Mouse (Mus musculus): ENCODE measurements around the gene Bcr. TPM values are rescaled to one million over a fixed set of nuclear protein-coding genes. Genes with fewer than 3 reads are reported as not detected.
A peak's percentile ranks its signal among the peaks of the same experiment; 100 is the strongest.

Bcr gene
- polyA plus RNA-seq, 1 experiment from 2014 or later: 14.3 TPM

DNA sequence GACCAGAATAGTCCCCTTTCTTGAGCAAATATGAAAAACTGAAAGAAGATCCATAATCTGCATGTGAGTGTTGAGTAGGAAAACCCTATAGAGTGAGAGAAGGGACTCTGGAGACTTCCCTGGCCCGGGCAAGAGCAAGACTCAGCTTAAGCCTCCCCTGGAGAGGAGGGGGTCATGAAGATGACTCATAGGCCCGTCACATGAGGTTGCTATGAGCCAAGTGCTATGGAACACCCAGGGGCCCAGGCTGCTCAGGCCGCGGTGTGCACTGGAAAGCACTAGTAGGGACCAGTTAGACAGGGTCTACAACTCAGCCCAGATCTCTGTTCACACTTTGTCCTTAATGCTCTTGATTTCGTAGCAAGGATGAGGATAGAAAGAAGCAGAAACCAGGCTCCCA, 54.8 kb downstream of the Bcr start:
- H3K4me1 ChIP-seq: peaks cover 73% of the 10 kb centered on the region
- ATAC-seq (ENCODE audit: extremely low read depth, insufficient number of reproducible peaks, low FRiP score, low TSS enrichment): no peak
- no peak overlapping the region for H3K27ac ChIP-seq (replicated peaks)
- no peak overlapping the region for H3K4me3 ChIP-seq
- no peak overlapping the region for H3K4me2 ChIP-seq
- H3K27me3 ChIP-seq (replicated peaks): no peaks in the 10 kb centered on the region; the same call in 1 of the 2 replicates
- H3K36me3 ChIP-seq: no peaks in the 10 kb centered on the region; the same call in 1 of the 2 replicates
- no peaks in the 10 kb centered on the region for H3K9me3 ChIP-seq
- 63% methylated on average over 5 of the region's 5 CpGs for WGBS
- H3K9ac ChIP-seq: no peak overlapping the region

- H3K9ac ChIP-seq: no peak overlapping the region
- H3K4me2 ChIP-seq: peak overlapping the region; percentile 9; the same call in 1 of the 2 replicates
- H3K4me3 ChIP-seq: no peak overlapping the region
- ATAC-seq (ENCODE audit: extremely low read depth, insufficient number of reproducible peaks, low FRiP score, low TSS enrichment): no peak
- H3K27me3 ChIP-seq (replicated peaks): no peaks in the 10 kb centered on the region; the same call in 1 of the 2 replicates
- peaks cover 74% of the 10 kb centered on the region for H3K4me1 ChIP-seq
- H3K27ac ChIP-seq (replicated peaks): peak overlapping the region; percentile 68
- WGBS: 34% methylated on average over 7 of the region's 7 CpGs
- no peaks in the 10 kb centered on the region for H3K9me3 ChIP-seq
- H3K36me3 ChIP-seq: no peaks in the 10 kb centered on the region; the same call in 1 of the 2 replicates
These were observed 56.6 kb downstream of the Bcr start for GRCm38 (mm10) chr10:75116842-75117457.

DNA sequence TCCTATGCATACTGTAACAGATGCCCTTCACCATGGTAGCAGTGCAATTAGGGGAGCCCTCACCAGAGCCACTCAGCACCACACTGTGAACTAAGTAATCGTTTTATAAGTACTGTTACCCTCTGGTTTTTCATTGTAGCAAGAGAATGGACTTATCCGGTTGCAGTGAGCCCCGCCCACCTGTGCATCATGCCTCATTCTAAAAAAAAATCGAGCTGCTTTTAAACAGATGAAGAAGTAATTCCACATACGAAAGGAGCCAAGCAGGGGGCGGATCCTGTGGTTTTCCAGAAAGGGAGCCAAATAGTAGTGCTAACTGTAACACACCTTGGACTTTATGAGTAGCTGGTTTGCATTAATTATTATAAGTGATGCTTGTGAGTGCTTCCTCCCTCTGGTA, 58.1 kb downstream of the Bcr start:
- H3K9ac ChIP-seq: no peak overlapping the region
- H3K27me3 ChIP-seq (replicated peaks): no peaks in the 10 kb centered on the region; the same call in 1 of the 2 replicates
- no peak overlapping the region for H3K4me3 ChIP-seq
- no peak overlapping the region for H3K27ac ChIP-seq (replicated peaks)
- H3K4me2 ChIP-seq: no peak overlapping the region
- WGBS: 81% methylated on average over 6 of the region's 6 CpGs
- H3K36me3 ChIP-seq: no peaks in the 10 kb centered on the region; the same call in 1 of the 2 replicates
- H3K4me1 ChIP-seq: peaks cover 72% of the 10 kb centered on the region
- ATAC-seq (ENCODE audit: extremely low read depth, insufficient number of reproducible peaks, low FRiP score, low TSS enrichment): no peak
- H3K9me3 ChIP-seq: no peaks in the 10 kb centered on the region

DNA sequence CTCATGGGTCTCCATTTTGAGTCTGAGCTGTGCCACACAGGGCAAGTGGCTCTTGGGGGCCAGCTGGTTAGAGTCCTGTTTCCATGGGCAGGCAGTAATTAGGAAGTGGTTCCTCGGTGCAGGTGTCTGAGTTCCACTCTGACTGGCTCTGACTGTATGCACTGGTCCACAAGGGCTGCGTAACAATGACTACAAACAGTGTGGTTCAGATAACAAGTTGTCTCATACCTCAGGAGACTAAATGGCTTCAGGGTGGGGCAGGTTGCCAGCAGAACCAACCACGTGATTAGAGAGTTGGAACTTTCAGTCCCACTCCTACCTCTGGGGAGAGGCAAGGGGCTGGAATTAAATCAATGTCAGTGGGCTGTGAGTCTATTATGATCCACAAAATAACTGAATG, 59.0 kb downstream of the Bcr start:
- no peak overlapping the region for H3K4me2 ChIP-seq
- peaks cover 72% of the 10 kb centered on the region for H3K4me1 ChIP-seq
- no peaks in the 10 kb centered on the region; the same call in 1 of the 2 replicates for H3K36me3 ChIP-seq
- H3K9ac ChIP-seq: no peak overlapping the region
- no peak overlapping the region for H3K4me3 ChIP-seq
- no peak overlapping the region; the same call in 1 of the 2 replicates for H3K27ac ChIP-seq (replicated peaks)
- WGBS: 48% methylated on average over 3 of the region's 3 CpGs
- no peaks in the 10 kb centered on the region; the same call in 1 of the 2 replicates for H3K27me3 ChIP-seq (replicated peaks)
- ATAC-seq (ENCODE audit: extremely low read depth, insufficient number of reproducible peaks, low FRiP score, low TSS enrichment): no peak
- H3K9me3 ChIP-seq: no peaks in the 10 kb centered on the region

GRCm38 (mm10) chr10:75120176-75120575, 59.8 kb downstream of the Bcr start:
- Histone ChIP-seq H3K4me2 (no peak overlapping the region), H3K4me3 (no peak overlapping the region), H3K9me3 (no peaks in the 10 kb centered on the region), H3K27me3 (replicated peaks) (no peaks in the 10 kb centered on the region; the same call in 1 of the 2 replicates), H3K27ac (replicated peaks) (no peak overlapping the region), H3K36me3 (peaks cover 3% of the 10 kb centered on the region), H3K9ac (no peak overlapping the region), H3K4me1 (peaks cover 69% of the 10 kb centered on the region)
- no peak for ATAC-seq (ENCODE audit: extremely low read depth, insufficient number of reproducible peaks, low FRiP score, low TSS enrichment)
- 86% methylated on average over 5 of the region's 5 CpGs for WGBS

DNA sequence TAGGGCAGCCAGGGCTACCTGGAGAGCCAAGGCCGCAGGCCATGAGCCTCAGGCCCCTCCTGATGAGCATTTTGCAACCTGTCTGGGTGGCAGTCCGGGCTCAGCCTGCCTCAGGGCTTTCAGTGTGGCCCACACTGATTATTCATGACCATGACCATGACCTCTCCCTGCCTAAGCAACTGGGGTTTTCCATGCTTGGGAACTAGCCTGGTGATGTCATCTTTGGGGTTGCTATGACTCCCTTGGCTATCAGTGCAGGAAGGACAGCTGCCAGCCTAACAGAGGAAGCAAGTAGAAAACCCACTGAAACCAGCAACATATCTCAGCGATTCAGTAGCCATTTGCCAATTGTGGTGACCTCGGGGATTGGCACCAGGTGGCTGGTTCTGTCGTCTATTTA, 60.6 kb downstream of the Bcr start:
- ATAC-seq (ENCODE audit: extremely low read depth, insufficient number of reproducible peaks, low FRiP score, low TSS enrichment): no peak
- H3K36me3 ChIP-seq: peaks cover 12% of the 10 kb centered on the region
- H3K27me3 ChIP-seq (replicated peaks): no peaks in the 10 kb centered on the region
- no peak overlapping the region for H3K4me3 ChIP-seq
- H3K4me2 ChIP-seq: no peak overlapping the region
- WGBS: 50% methylated on average over 5 of the region's 5 CpGs
- H3K9ac ChIP-seq: peak overlapping the region; percentile 30; the same call in 1 of the 2 replicates
- H3K4me1 ChIP-seq: peaks cover 61% of the 10 kb centered on the region
- 0 out of 2 replicates have a peak overlapping the region, but pooled peaks have one; percentile 9 for H3K27ac ChIP-seq (replicated peaks)
- H3K9me3 ChIP-seq: no peaks in the 10 kb centered on the region

- H3K27ac ChIP-seq (replicated peaks): no peak overlapping the region
- H3K9ac ChIP-seq: no peak overlapping the region
- H3K4me3 ChIP-seq: no peak overlapping the region
- WGBS: 63% methylated on average over 4 of the region's 4 CpGs
- H3K4me2 ChIP-seq: no peak overlapping the region
- peaks cover 22% of the 10 kb centered on the region for H3K36me3 ChIP-seq
- H3K4me1 ChIP-seq: peaks cover 27% of the 10 kb centered on the region
- no peak for ATAC-seq (ENCODE audit: extremely low read depth, insufficient number of reproducible peaks, low FRiP score, low TSS enrichment)
- no peaks in the 10 kb centered on the region for H3K9me3 ChIP-seq
- H3K27me3 ChIP-seq (replicated peaks): 0 out of 2 replicates have a peak, but pooled peaks cover 6% of the 10 kb centered on the region
These were observed 65.2 kb downstream of the Bcr start for GRCm38 (mm10) chr10:75125577-75125976.

DNA sequence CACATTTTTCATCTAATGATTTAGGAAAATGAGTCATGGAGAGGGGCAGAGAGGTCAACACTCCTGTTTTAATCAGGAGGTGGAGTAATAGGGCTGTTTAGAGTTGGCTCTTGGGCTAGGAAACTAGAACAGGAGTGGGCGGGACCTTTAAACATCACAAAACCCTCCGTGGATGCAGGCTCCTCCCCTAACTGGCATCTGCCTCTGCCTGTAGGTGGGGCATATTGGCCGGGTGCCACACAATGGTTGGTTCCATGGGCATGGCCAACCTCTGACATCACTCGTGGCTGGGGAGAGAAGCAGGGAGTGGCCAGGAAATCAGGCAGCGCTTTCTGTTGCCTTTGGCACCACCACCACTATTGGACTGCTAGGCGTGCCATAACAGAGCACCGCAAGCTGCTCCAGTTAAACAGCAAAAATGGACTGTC, 68.9 kb downstream of the Bcr start:
- Histone ChIP-seq H3K27ac (replicated peaks) (no peak overlapping the region), H3K27me3 (replicated peaks) (0 out of 2 replicates have a peak, but pooled peaks cover 6% of the 10 kb centered on the region), H3K4me2 (no peak overlapping the region), H3K4me3 (no peak overlapping the region), H3K4me1 (0 out of 2 replicates have a peak, but pooled peaks cover 12% of the 10 kb centered on the region), H3K36me3 (peaks cover 53% of the 10 kb centered on the region), H3K9ac (no peak overlapping the region), H3K9me3 (0 out of 2 replicates have a peak, but pooled peaks cover 4% of the 10 kb centered on the region)
- no peak; the same call in 1 of the 2 replicates for ATAC-seq (ENCODE audit: extremely low read depth, insufficient number of reproducible peaks, low FRiP score, low TSS enrichment)
- WGBS: 77% methylated on average over 7 of the region's 7 CpGs

GRCm38 (mm10) chr10:75130372-75131046, 70.1 kb downstream of the Bcr start:
- 71% methylated on average over 4 of the region's 4 CpGs for WGBS
- no peak overlapping the region for H3K4me3 ChIP-seq
- H3K9me3 ChIP-seq: 0 out of 2 replicates have a peak, but pooled peaks cover 4% of the 10 kb centered on the region
- no peak overlapping the region for H3K4me2 ChIP-seq
- H3K4me1 ChIP-seq: 0 out of 2 replicates have a peak, but pooled peaks cover 12% of the 10 kb centered on the region
- no peak overlapping the region for H3K9ac ChIP-seq
- no peak for ATAC-seq (ENCODE audit: extremely low read depth, insufficient number of reproducible peaks, low FRiP score, low TSS enrichment)
- no peak overlapping the region for H3K27ac ChIP-seq (replicated peaks)
- 0 out of 2 replicates have a peak, but pooled peaks cover 6% of the 10 kb centered on the region for H3K27me3 ChIP-seq (replicated peaks)
- peaks cover 58% of the 10 kb centered on the region for H3K36me3 ChIP-seq

DNA sequence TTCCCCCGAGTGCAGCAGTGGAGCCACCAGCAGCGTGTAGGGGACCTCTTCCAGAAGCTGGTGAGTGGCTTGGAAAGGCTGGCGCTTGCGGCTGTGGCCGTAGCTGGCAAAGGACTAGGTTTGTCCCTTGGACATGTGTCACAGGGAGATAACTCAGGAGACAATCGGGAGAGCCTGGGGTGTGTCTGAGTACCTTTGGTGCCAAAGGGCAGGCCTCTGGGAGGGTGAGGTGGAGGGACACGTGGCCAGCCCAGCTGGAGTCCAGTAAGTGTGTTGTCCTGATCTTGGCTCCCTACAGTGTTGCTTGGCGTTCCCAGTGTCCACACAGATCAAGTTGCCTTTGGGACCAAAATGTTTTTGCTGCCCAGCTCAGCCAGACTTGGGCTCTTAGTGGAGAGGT, 71.2 kb downstream of the Bcr start:
- WGBS: 52% methylated on average over 8 of the region's 8 CpGs
- H3K9ac ChIP-seq: no peak overlapping the region
- 0 out of 2 replicates have a peak, but pooled peaks cover 4% of the 10 kb centered on the region for H3K9me3 ChIP-seq
- H3K27me3 ChIP-seq (replicated peaks): 0 out of 2 replicates have a peak, but pooled peaks cover 6% of the 10 kb centered on the region
- peaks cover 12% of the 10 kb centered on the region for H3K4me1 ChIP-seq
- H3K27ac ChIP-seq (replicated peaks): no peak overlapping the region
- no peak overlapping the region for H3K4me2 ChIP-seq
- H3K4me3 ChIP-seq: no peak overlapping the region
- H3K36me3 ChIP-seq: peaks cover 58% of the 10 kb centered on the region
- no peak for ATAC-seq (ENCODE audit: extremely low read depth, insufficient number of reproducible peaks, low FRiP score, low TSS enrichment)

GRCm38 (mm10) chr10:75134861-75135517, 74.6 kb downstream of the Bcr start:
- WGBS: 90% methylated on average over 15 of the region's 15 CpGs
- Histone ChIP-seq H3K4me2 (no peak overlapping the region), H3K27me3 (replicated peaks) (no peaks in the 10 kb centered on the region), H3K4me1 (peaks cover 23% of the 10 kb centered on the region), H3K9ac (no peak overlapping the region), H3K36me3 (peaks cover 87% of the 10 kb centered on the region), H3K9me3 (0 out of 2 replicates have a peak, but pooled peaks cover 4% of the 10 kb centered on the region), H3K27ac (replicated peaks) (no peak overlapping the region), H3K4me3 (no peak overlapping the region)
- no peak for ATAC-seq (ENCODE audit: extremely low read depth, insufficient number of reproducible peaks, low FRiP score, low TSS enrichment)

Measured in heart, embryonic 13.5 days (tissue).